Mouse (Mus musculus) forebrain, embryonic 14.5 days (tissue): ENCODE data around the gene Arhgef11. TPM values are rescaled to one million over a fixed set of nuclear protein-coding genes. Genes with fewer than 3 reads are reported as not detected.
A peak's percentile ranks its signal among the peaks of the same experiment; 100 is the strongest.

Experiments
- ATAC-seq: fragments of 200-750 bp; cut with Nextera tagmentation; 2 replicates; pipeline ENCODE4 v1.8.0; 2017; ENCODE audit warnings: mild to moderate bottlenecking, moderate library complexity
- DNase-seq: peaks from one replicate; pipeline ENCODE4 v3.0.0-alpha.2; 2015; ENCODE audit warnings: low spot score
- H3K27ac ChIP-seq: fragments of 300-500 bp; sonication (generic); 2 replicates; pipeline ENCODE4 v1.5.1; 2014; ENCODE audit warnings: low read depth, mild to moderate bottlenecking, control low read depth, low read length, moderate library complexity
- H3K27me3 ChIP-seq: fragments of 300-500 bp; sonication (generic); replicated peaks from 2 replicates; pipeline ENCODE4 v1.6.1; 2014; ENCODE audit warnings: low read length, control low read depth, mixed read lengths; ENCODE audit not compliant: control insufficient read depth, insufficient read depth
- H3K36me3 ChIP-seq: fragments of 300-500 bp; sonication (generic); 2 replicates; pipeline ENCODE4 v1.6.1; 2014; ENCODE audit warnings: low read length, control low read depth; ENCODE audit not compliant: control insufficient read depth, insufficient read depth
- H3K4me1 ChIP-seq: fragments of 300-500 bp; sonication (generic); 2 replicates; pipeline ENCODE4 v1.6.1; 2014; ENCODE audit warnings: antibody characterized with exemption, low read length, control low read depth; ENCODE audit not compliant: control insufficient read depth, insufficient read depth
- H3K4me2 ChIP-seq: fragments of 300-500 bp; sonication (generic); 2 replicates; pipeline ENCODE4 v1.6.1; 2014; ENCODE audit warnings: mild to moderate bottlenecking, control low read depth, low read length
- H3K4me3 ChIP-seq: fragments of 300-500 bp; sonication (generic); 2 replicates; pipeline ENCODE4 v1.5.1; 2014; ENCODE audit warnings: low read depth, low read length, control low read depth
- H3K9ac ChIP-seq: fragments of 300-500 bp; sonication (generic); 2 replicates; pipeline ENCODE4 v1.6.1; 2014; ENCODE audit warnings: mild to moderate bottlenecking, low read length, control low read depth, moderate library complexity
- H3K9me3 ChIP-seq: fragments of 300-500 bp; sonication (generic); replicated peaks from 2 replicates; pipeline ENCODE4 v1.6.1; 2016; ENCODE audit warnings: low read length, control low read depth, mixed read lengths; ENCODE audit not compliant: control insufficient read depth
- WGBS: fragments of 180-500 bp; shearing (Covaris S2); extraction: QIAGEN DNeasy Blood & Tissue Kit; methylation state at CpG from one replicate; pipeline ENCODE4 v1.1.7; 2014; 5-methylcytosine and 5-hydroxymethylcytosine counted together
- polyA plus RNA-seq: library from polyadenylated mRNA; unstranded; fragments of >200 nt; fragmentation: Nextera tagmentation; extraction: Ambion mirVana; gene quantifications from 2 replicates; pipeline ENCODE4 v1.2.1, GENCODE M21; 2014

Gene Arhgef11
- polyA plus RNA-seq, 1 experiment from 2014 or later, result 16.9 TPM

DNA sequence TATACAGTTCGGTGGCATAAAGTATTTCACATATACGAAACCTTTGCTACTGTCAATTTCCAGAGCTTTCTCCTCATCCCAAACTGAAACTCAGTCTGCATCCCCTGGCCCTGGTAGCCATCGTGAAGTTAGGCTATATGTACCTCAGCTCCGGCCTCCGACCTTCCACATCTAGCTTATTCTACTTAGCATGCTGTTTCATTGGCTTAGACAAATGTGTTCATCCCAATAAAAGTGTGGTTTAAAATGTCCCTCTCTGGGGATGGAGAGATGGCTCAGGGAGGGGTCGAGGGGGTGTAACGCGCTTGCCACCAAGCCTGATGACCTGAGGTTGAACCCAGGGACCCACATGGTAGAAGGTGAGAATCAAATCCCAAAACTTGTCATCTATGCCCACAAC is 152.1 kb downstream of the Arhgef11 start:
- H3K27me3 ChIP-seq, result peaks cover 23% of the 10 kb centered on the region
- H3K9me3 ChIP-seq, result no peaks in the 10 kb centered on the region
- H3K27ac ChIP-seq, result no peak overlapping the region
- WGBS, result 84% methylated on average over 8 of the region's 8 CpGs
- H3K4me2 ChIP-seq, result no peak overlapping the region
- no peaks in the 10 kb centered on the region for H3K36me3 ChIP-seq
- H3K4me1 ChIP-seq, result no peaks in the 10 kb centered on the region
- no peak for DNase-seq
- no peak overlapping the region for H3K9ac ChIP-seq
- H3K4me3 ChIP-seq, result no peak overlapping the region
- ATAC-seq, result no peak

DNA sequence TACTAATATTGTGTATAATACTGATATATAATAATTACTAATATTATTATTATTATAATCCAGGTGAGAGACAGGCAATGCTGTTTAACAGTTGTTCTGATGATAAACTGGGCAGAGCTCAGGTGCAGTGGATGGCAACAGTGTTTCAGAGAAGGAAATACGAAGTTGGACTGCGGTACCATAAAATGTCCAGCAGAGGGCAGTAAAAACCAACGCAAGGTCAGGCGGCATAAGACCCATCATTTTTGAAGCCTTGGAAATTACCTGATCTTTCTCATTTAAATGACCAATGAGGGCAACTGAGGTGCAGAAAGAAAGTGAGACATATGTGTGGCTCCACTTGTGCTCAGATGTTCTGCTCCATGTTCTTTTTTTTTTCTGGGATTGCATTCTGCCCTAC is 152.9 kb downstream of the Arhgef11 start:
- DNase-seq, result peak; percentile 78
- under 1% methylated on average over 4 of the region's 4 CpGs for WGBS
- Histone ChIP-seq H3K36me3 (no peaks in the 10 kb centered on the region), H3K4me2 (no peak overlapping the region), H3K27me3 (peaks cover 23% of the 10 kb centered on the region), H3K4me1 (no peaks in the 10 kb centered on the region), H3K4me3 (no peak overlapping the region), H3K27ac (no peak overlapping the region), H3K9me3 (no peaks in the 10 kb centered on the region), H3K9ac (no peak overlapping the region)
- ATAC-seq, result peak; percentile 10; the same call in 1 of the 2 replicates

DNA sequence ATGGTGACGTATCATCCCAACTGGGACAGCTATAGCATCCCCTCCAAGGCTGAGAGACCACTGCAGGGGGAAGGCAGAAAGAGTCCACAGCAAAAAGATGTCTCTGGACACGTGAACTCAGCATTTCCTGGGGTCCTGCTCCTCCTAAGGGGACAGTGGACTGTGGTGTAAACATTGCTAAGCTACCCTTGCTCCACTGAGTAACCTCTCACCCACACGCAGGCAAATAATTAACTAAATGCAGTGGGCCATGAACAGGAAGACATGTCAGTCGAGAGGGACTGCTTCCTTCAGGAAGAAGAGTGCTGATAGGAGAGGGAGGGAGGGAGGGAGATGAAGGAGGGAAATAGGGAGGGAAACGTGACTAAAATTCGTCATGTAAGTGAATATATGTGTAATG is 153.7 kb downstream of the Arhgef11 start:
- Histone ChIP-seq H3K9ac (no peak overlapping the region), H3K4me1 (no peaks in the 10 kb centered on the region), H3K4me2 (no peak overlapping the region), H3K4me3 (no peak overlapping the region), H3K9me3 (no peaks in the 10 kb centered on the region), H3K27ac (no peak overlapping the region), H3K27me3 (peaks cover 23% of the 10 kb centered on the region), H3K36me3 (no peaks in the 10 kb centered on the region)
- no peak for ATAC-seq
- DNase-seq, result no peak
- WGBS, result 58% methylated on average over 6 of the region's 6 CpGs

DNA sequence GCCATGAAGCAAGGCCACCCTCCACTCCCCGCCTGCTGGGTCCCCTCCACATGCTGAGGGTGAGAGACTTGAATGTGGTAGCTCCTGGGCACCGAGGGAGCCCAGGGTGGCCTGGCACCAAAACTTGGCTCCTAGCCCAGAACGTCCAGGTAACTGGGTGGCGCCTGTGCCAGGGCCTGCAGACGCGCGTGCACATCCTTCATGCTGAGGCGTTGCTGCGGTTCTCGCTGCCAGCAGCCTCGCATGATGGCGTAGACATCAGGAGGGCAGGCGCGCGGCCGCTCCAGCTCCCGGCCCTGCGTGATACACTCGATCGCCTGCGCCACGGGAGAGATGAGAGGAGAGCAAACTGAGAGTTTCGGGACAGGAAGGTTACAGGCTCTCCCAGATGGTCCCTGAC is 160.9 kb downstream of the Arhgef11 start:
- H3K27me3 ChIP-seq, result no peaks in the 10 kb centered on the region
- WGBS, result 57% methylated on average over 23 of the region's 23 CpGs
- H3K4me2 ChIP-seq, result no peak overlapping the region
- H3K9ac ChIP-seq, result 0 out of 2 replicates have a peak overlapping the region, but pooled peaks have one; percentile 8
- no peak overlapping the region for H3K27ac ChIP-seq
- no peaks in the 10 kb centered on the region for H3K9me3 ChIP-seq
- DNase-seq (no peak), ATAC-seq (no peak)
- no peak overlapping the region for H3K4me3 ChIP-seq
- no peaks in the 10 kb centered on the region for H3K36me3 ChIP-seq
- H3K4me1 ChIP-seq, result no peaks in the 10 kb centered on the region

DNA sequence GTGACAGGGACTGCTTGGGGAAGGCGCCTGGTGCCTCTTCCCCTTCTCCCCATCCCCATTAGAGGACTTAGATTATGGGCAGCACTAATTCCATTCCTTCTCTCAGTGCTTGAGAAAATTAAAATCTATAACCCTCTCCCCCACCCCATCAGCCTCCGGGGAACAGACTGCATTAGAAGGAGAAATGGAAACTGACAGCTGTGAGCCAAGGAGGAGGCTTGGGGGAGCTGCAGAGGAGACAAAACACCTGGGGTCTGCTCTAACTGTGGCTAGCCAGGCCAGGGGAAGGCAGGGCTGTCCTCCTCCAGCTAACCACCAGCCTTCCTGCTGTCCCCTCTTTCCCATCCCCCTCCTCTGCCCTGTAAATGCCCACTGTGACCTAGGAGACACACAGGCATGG is 161.7 kb downstream of the Arhgef11 start:
- Histone ChIP-seq H3K27me3 (no peaks in the 10 kb centered on the region), H3K9ac (no peak overlapping the region), H3K27ac (no peak overlapping the region), H3K4me2 (no peak overlapping the region), H3K4me3 (no peak overlapping the region), H3K4me1 (no peaks in the 10 kb centered on the region), H3K36me3 (no peaks in the 10 kb centered on the region), H3K9me3 (no peaks in the 10 kb centered on the region)
- no peak for ATAC-seq
- WGBS, result 49% methylated on average over 2 of the region's 2 CpGs
- DNase-seq, result no peak

DNA sequence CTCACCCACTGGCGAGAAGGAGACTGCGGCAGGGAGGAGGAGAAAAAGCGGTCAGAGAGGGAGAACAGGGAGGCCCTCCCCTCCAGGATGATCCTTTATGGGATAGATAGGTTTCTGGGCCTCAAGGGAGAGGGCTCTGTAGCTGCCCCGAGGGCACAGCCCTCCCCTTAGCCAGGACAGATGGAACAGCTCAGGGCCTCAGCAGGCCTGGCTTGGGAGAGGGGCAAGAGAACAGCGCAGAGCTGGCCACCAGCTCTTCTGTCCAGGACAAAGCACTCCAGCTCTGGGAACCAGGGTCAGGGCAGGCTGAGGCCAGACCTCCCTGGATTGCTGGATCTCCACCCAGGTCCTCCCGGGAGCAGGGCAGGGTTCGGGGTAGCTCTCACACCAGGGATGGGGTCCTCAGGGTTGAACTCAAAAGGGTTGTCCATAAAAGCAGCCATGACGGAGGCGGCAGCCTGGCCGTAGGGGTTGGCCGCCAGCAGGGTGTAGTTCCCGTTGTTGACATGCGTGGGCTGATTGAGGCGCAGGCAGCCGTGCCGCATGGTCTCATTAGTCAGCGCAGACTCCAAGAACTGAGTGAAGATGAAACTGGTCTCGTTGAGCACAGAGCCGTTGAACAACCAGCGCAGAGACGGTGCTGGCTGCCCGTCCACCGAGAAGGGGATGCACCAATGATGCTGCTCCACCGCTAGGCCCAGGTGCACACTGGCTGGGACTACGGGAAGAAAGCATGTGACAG is 166.1 kb downstream of the Arhgef11 start:
- WGBS, result 83% methylated on average over 25 of the region's 25 CpGs
- Histone ChIP-seq H3K36me3 (no peaks in the 10 kb centered on the region), H3K27ac (no peak overlapping the region), H3K4me1 (no peaks in the 10 kb centered on the region), H3K27me3 (no peaks in the 10 kb centered on the region), H3K4me2 (no peak overlapping the region), H3K9ac (no peak overlapping the region), H3K4me3 (no peak overlapping the region), H3K9me3 (no peaks in the 10 kb centered on the region)
- ATAC-seq, result no peak
- DNase-seq, result no peak

DNA sequence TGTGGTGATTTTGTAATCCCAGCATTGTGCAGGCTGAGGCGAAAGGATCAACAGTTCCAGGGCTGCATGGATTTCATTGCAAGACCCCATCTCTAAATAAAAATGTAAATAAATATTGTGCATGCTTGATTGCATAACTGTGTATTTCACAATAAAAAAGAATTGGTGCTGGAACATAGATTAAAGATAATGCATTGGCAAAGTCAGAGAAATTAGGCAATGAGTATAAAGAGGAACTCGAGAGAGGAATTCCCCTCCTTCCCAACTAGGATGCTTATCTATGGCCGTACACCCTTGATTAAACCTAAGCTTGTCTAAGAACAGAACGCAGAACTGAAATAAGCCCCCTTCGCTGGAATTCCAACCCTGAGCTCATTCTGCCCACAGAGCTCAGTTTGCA is 167.8 kb downstream of the Arhgef11 start:
- ATAC-seq (no peak), DNase-seq (no peak)
- Histone ChIP-seq H3K4me2 (no peak overlapping the region), H3K9me3 (no peaks in the 10 kb centered on the region), H3K36me3 (no peaks in the 10 kb centered on the region), H3K27ac (no peak overlapping the region), H3K4me1 (0 out of 2 replicates have a peak, but pooled peaks cover 3% of the 10 kb centered on the region), H3K4me3 (no peak overlapping the region), H3K27me3 (no peaks in the 10 kb centered on the region), H3K9ac (no peak overlapping the region)
- 83% methylated on average over 5 of the region's 5 CpGs for WGBS

DNA sequence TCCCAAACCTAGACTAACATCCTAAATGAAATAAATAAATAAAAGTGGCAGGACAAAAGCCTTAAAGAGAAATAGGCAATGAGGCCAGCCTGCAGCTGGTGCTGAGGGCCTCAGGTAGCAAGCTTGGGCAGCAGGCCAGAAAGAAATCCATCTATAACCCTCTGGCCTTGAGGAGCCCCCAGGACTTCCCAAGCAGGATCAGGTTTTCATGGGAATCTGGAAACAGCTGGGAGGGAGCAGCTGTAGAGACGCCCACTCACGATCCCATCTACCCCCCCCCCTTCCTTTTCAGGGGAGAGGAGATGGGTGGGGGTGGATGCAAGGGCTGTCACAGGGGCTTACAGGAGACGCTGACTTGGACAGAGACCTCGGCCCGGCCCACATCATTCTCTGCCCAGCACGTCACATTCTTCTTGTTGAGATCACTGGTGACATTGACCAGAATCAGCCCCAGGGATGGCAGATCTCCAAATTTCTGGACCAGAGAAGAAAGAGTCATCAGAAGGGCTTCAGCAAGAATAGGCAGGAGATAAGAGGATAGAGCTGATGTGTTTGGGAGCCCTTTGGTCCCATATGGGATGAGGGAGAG is 168.4 kb downstream of the Arhgef11 start:
- Histone ChIP-seq H3K9me3 (no peaks in the 10 kb centered on the region), H3K27me3 (no peaks in the 10 kb centered on the region), H3K4me3 (no peak overlapping the region), H3K9ac (no peak overlapping the region), H3K4me1 (0 out of 2 replicates have a peak, but pooled peaks cover 3% of the 10 kb centered on the region), H3K36me3 (no peaks in the 10 kb centered on the region), H3K27ac (no peak overlapping the region), H3K4me2 (no peak overlapping the region)
- DNase-seq (no peak), ATAC-seq (no peak)
- 72% methylated on average over 6 of the region's 6 CpGs for WGBS
